Mouse (Mus musculus) E14TG2a.4 (cell line): ENCODE measurements at regions not wholly inside any gene's neighbourhood (a gene's known extent, or its start where the extent isn't known, plus 50 kb on each side); places are given as distances from the start of the nearest gene placed in this dataset.

ENCODE experiments used
- CTCF ChIP-seq: conservative IDR thresholded peaks from 2 replicates; pipeline ENCODE4 v1.5.1; 2014; ENCODE audit warnings: low read length
- POU5F1 ChIP-seq: IDR thresholded peaks from 2 replicates; pipeline ENCODE4 v1.6.1; 2014; ENCODE audit warnings: low read length, borderline replicate concordance

DNA sequence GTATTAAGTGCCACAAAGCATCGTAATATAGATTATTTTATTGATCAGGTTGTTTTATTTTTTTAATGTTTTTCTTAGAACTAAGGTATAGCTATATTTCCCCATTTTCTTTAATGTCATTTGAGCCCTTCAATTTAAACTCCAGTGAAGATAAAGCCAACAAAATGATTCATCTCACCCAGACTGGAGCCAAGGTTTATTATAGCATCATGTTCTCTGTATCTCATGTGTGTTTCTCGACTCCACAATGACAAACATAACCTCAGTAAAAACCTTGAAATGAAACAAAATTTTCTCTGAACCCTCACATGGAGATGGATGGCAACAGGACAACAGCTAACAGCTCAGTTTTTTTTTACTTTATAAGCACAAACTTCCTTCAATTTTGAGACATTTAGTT, 61.7 kb upstream of the Pcdh15 start:
- TF ChIP-seq CTCF (no peak), POU5F1 (no peak)
